Mouse (Mus musculus): ENCODE measurements around the gene Bmt2. TPM values are rescaled to one million over a fixed set of nuclear protein-coding genes. Genes with fewer than 3 reads are reported as not detected.

Gene Bmt2
- 38.1 and 42.7 TPM in 2 replicates for total RNA-seq (2017)

DNA sequence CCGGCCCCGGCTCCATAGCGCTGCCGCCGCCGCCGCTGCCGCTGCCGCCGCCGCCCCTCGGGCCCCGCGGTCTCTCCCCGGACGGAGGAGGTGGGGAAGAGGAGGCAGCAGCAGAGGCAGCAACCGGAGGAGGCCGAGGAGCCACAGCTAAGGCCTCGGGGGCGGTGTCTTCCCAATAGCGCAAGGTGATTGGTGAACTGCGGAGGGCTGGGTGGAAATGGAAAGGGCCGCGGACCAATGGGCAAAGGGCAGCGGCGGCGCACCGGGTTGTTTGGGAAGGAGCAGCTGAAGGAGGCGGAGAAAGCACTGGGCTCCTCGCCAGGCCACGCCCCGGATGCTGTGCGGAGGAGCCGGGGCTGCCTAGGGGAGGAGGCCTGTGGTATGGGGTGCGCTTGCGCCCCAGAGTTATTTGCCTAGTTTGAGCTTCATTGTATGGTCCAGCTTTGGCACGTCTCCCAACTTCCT is at the start of gene Bmt2:
Bmt2 (minus strand) TSS at position 149 of the 465 bp plus-strand sequence.
- peak; percentile 96 for ATAC-seq (ENCODE audit: extremely low read depth, insufficient number of reproducible peaks, low FRiP score, poor library complexity, severe bottlenecking)

DNA sequence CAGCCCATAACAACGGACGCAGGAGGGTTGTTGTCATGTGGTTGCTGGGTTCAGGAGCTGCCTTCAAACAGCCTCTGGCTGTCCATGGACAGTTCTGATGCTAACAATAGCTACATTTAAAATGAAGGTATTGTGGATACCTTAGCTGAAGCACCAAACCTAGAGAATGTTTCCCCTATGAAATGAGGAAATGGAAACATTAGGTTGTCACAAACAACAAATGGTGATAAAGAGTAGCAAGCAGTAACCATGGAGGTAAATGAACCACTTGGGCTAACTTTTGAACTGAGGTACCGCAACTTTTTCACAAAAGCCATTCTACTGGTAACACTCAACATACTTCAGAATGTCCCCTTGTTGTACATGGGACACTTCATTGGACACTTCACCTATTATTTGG is 44.4 kb upstream of the Bmt2 start:
- ATAC-seq (ENCODE audit: extremely low read depth, insufficient number of reproducible peaks, low FRiP score, poor library complexity, severe bottlenecking): peak; percentile 55; the same call in 1 of the 2 replicates

DNA sequence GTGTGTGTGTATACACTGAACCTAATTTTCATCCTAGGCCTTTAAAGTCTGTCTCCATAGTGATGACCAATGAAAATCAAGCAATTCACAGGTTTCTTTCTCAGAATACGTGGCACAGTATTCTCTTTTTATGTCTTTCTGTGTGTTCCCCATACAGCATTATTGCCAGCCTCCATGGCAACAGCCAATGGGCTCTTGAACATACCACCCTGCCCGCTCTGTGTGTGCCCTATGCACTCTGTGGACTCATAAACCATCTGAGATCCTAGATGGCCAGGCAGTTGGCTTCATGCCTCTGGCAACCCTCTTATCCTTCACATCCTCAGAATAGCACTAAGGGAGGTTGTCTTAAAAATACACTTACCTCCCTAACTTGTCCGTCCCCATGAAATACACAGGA is 37.1 kb upstream of the Bmt2 start:
- no peak for ATAC-seq (ENCODE audit: extremely low read depth, insufficient number of reproducible peaks, low FRiP score, poor library complexity, severe bottlenecking)

DNA sequence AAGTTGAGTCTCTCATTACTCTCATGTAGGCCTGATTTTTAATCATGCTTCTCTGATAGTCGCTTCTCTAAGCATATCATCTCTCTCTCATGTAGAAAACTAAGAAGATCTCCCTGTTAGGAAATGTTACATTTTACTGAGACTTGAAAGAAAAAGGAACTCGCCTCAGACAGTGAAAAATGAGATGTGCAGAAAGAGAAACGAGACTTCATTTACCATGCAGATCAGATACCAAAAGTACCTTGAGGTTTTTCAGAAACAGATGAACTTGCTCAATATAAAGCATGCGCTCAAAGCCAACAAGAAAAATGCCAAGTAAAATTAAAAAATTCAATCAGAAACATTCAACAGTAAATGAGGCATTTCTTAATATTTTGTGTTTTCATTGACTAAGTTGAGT is 19.1 kb upstream of the Bmt2 start:
- no peak for ATAC-seq (ENCODE audit: extremely low read depth, insufficient number of reproducible peaks, low FRiP score, poor library complexity, severe bottlenecking)

DNA sequence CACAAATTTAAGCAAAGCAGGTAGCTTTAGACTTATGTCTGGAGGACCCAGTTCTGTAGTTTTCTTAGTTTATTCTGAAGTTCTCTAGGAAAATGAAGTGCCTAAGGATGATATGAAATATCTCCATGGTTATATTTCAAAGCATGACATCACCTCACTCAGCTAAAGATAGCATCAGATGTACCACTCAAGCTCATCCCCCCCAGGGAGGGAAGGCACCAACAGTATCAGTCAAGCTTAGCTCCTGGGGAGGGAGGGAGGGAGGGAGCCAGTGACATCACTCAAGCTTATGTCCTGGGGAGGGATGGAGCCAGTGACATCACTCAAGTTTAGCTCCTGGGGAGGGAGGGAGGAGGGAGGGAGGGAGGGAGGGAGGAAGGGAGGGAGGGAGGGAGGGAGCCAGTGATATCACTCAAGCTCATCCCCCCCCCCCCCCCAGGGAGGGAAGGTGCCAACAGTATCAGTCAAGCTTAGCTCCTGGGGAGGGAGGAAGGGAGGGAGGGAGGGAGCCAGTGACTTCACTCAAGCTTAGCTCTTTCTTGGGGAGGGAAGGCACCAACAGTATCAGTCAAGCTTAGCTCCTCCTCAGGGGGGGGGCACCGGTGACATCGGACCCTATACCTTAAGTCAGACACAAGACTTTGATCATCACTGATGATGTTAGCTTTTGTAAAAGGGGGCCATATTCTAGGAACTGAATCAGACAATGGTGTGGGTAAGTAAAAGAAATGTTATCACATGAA is 17.5 kb upstream of the Bmt2 start:
- ATAC-seq (ENCODE audit: extremely low read depth, insufficient number of reproducible peaks, low FRiP score, poor library complexity, severe bottlenecking): peak; percentile 80

DNA sequence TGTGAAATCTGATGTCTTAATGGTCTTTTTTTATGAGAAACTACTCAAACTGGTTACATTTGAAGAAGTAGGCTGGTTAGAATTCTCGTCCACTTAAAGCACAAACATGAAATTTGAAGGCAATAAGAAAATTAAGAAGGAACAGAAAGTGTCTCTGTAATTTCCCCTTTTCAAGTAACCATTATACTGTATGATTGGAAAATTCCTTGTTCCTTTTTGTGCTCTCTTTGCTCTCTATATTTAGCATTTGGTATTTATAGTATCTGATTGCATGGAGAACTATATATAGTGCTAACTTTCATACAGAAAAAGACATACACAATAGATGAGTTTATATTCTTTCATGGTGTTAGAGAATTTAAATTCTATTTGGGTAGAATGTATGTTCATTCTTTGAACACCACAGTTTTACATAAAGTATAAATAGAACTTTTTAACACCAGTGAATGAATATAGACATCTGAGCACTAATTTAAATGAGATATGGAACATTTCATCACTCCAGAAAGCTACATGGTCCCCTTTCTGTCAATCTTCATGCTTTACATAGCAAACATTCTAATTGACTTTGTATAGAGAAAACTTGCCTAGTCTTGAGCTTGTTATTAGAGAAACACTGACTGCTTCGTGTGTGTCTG is 14.0 kb upstream of the Bmt2 start:
- ATAC-seq (ENCODE audit: extremely low read depth, insufficient number of reproducible peaks, low FRiP score, poor library complexity, severe bottlenecking): peak; percentile 37

DNA sequence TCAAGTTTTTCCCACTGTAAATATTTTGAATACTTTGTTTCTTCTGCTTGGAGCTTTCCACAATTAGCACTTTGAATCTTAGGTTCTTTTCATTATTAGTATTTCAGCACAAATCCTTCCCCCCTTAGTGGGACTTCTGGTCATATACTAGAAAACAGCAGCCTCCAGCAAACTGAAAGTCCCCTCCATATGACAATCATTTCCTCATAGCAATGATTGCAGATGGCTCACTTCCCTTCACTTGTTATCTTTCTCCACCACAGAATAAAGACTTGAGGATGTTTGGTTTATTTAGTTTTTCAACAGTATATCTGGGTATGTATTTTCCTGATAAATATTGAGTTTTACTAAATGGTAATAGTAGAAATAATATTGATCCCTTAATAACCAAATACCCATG is 12.6 kb upstream of the Bmt2 start:
- no peak for ATAC-seq (ENCODE audit: extremely low read depth, insufficient number of reproducible peaks, low FRiP score, poor library complexity, severe bottlenecking)

DNA sequence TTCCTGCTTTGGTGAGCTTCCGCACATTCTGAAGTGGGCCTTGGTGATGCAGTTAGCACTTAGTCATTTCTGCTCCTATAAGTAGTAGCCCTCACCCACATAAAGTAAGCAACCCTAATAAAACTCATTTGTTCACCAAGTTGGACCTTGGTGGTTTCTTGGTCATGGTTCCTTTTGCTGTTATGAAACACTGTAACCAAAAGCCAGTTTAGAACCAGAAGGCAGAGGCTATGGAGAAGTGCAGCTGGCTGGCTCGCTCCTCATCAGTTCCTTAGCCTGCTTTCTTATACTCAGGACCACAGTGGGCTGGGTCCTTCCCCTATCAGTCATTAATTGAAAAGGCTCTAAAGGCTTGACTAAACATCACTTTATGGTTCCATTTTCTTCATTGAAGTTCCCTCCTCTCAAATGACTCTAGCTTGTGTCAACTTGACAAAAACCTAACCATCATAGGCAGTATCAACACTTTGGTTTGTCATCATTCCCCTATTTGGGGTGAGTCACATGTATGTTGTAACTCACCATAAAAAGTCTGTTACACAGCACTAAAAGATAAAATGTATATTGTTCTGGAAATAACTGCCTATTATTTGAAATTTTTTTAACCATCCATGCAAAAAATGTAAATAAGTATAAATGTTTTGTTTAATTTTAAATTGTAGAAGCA is 6.3 kb upstream of the Bmt2 start:
- no peak for ATAC-seq (ENCODE audit: extremely low read depth, insufficient number of reproducible peaks, low FRiP score, poor library complexity, severe bottlenecking)

DNA sequence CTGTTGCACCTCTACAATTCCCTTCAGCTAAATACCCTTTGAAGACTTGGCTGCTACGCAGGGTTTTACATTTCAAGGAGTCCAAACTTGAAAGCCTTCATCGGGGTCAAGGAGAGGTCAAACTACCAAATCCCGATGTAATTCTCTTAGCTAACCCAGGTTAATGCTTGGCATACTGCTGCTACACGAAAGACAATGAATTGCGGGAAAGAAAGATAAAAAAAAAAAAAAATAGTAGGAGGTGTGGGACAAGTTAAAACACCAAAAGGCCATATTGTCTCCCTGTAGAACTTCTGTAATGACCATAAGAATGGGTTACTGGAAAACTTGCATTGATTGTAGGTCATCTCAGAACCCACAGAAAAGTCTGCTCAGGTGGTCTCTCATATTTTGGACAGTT is 583 bp upstream of the Bmt2 start:
- no peak for ATAC-seq (ENCODE audit: extremely low read depth, insufficient number of reproducible peaks, low FRiP score, poor library complexity, severe bottlenecking)

DNA sequence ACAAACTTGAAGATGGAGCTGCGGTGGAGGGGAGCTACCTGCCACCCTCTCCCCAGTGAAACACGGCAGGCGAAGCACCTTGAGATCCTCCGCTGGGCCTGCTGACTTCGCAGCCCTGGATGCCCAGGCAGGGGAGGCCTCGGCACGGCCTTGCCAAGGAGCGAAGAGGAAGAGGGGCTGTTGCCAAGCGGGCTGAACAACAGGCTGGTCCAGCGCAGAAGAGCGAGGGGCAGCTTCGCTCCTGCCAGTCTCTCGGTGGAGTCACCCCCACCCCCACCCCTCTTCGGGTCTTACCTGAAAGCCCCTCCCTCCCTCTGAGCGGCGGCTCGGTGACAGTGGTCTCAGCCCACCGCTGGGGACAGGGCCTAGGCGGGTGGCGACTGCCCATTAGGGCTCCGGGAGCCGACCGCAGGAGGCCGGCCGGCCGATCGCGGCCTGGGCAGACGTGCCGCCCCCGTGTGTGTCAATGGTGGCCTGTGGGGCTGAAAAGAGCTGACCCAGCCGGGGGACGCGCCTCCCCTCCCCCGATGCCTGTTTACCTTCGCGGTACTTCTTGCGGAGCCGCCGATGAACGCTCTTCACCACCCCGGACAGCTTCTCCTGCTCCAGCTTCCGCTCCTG is 515 bp downstream of the Bmt2 start:
- ATAC-seq (ENCODE audit: extremely low read depth, insufficient number of reproducible peaks, low FRiP score, poor library complexity, severe bottlenecking): peak; percentile 18; the same call in 1 of the 2 replicates

DNA sequence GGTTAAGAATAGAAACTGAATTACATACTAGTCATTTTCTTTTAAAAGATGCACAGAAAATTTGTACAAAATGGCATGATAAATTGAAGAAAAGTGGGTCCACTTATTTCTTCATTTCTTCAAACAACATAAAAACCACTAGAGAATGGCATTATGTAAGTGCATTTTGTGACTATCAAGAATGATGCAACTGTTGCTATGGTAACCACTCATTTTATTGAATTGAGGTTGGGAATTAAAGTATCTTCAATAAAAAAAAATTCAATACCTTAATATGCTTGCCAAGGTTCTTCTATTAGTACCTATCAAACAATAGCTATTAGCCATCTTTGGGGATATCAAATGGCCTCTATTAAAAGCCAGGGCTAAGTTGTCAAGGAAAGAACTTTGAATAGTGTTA is 1.6 kb downstream of the Bmt2 start:
- ATAC-seq (ENCODE audit: extremely low read depth, insufficient number of reproducible peaks, low FRiP score, poor library complexity, severe bottlenecking): no peak

DNA sequence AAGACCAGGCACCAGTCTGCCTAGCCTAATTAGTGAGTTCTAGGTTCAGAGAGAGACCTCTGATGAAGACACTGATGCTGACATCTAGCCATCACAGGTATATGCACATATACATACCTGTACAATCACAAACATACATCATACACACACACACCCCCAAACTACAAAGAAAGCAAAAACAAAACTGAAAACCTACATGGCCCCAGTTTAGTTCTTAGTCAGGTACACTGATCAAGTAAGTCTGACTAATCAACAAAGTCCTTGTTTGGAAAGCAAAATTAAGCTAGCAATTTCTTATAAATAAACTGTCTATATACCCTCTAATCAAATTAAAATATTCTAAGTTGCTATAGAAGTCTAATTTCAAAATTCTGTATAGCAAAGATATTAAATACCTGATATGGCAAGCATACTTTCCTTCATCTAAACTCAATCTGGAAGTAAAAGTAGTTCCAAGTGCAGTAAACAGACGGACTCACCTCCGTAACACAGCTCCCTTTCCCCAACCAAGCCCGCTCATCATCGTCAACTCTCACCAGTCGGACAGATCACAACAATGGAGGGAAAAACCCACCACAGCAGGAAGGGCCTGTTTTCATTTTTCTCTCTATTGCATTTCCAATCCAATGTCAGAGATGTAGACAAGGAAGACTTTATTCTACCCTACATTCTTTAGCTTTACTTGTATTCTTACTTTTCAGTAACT is 3.0 kb downstream of the Bmt2 start:
- ATAC-seq (ENCODE audit: extremely low read depth, insufficient number of reproducible peaks, low FRiP score, poor library complexity, severe bottlenecking): no peak

DNA sequence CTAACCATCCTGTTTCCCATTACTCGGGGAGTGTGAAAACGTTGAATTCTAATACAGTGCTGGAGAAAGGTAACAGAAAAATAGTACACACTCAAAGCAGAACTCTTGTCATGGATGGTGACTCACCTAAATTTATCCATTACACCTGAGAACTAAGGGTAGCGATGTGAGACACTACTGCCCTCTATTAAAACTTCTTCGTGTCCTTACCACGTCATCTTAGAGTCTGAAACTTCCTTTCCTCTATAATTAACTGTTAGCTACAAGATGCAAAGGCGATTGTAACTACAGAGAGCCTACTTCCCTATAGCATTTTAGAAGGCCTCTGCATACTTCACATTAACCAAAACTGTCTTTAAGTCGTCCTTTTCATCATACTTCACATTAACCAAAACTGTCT is 12.1 kb downstream of the Bmt2 start:
- ATAC-seq (ENCODE audit: extremely low read depth, insufficient number of reproducible peaks, low FRiP score, poor library complexity, severe bottlenecking): peak; percentile 96

DNA sequence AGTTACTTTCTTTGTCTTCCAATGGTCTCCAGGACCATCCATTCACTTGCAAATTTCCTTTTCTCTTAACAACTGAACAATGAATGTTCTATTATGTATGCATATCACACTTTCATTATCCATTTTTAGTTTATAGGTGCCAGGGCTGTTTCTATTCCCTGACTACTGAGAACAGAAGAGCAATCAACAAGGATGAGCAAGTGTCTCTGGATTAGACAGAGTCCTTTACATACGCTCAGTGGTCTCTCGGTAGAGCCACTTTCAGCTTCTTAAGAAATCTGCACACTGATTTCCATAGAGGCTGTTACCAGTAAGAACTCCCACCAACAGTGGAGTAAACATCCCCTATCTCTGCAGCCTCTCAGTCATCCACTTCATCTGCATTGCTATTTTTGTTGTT is 19.8 kb downstream of the Bmt2 start:
- no peak for ATAC-seq (ENCODE audit: extremely low read depth, insufficient number of reproducible peaks, low FRiP score, poor library complexity, severe bottlenecking)

DNA sequence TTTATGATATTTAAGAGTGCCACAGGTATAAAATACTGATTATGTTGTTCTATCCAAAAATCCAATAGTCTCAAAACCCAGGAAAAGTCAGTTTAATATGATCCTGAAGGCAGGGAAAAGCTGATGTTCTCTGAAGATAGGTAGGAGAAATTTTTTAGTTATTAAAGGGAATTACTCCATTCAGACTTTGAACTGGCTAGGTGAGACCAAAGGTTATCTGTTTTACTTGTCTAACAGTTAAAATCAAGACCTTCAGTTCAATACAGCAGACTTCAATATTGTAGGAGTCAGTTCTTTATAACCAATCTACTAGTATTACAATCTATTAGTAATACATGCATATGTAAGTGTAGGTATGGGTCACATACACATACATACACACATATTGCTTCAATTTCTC is 23.7 kb downstream of the Bmt2 start:
- ATAC-seq (ENCODE audit: extremely low read depth, insufficient number of reproducible peaks, low FRiP score, poor library complexity, severe bottlenecking): no peak

DNA sequence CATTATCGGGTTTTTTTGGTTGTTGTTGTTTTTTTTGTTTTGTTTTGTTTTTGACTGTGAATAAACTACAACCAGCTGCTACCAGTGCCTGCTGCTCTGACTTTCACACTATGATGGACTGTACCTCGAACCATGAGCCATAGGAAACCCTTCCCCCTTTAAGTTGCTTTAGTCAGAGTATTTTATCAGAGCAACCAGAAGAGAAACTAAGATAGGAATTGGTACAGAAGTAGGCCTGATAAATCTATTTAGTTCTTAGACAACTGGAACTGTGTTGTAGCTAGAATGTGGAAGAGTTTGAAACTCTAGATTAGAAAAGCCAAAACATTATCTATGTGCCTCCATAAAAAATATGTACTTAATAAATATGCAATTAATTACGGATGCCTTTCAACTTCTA is 25.5 kb downstream of the Bmt2 start:
- no peak for ATAC-seq (ENCODE audit: extremely low read depth, insufficient number of reproducible peaks, low FRiP score, poor library complexity, severe bottlenecking)

DNA sequence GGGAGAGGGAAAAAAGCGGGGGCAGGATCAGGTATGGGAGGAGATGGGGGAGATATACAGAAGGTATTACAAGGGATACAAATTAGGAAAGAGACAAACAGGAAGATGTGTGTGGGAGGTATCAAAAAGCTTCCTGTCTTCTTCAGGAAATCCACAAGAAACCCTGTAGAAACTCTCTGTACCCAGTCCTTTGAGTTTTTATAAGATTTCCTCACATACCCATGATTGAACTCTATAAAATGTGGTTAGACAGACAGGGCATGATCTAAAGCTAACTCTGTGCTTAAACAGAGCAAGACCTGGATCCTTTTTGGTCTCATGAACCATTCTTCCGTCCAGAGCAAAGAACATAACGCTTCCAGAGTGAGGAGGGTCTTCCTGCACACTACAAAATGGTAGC is 26.9 kb downstream of the Bmt2 start:
- ATAC-seq (ENCODE audit: extremely low read depth, insufficient number of reproducible peaks, low FRiP score, poor library complexity, severe bottlenecking): no peak

DNA sequence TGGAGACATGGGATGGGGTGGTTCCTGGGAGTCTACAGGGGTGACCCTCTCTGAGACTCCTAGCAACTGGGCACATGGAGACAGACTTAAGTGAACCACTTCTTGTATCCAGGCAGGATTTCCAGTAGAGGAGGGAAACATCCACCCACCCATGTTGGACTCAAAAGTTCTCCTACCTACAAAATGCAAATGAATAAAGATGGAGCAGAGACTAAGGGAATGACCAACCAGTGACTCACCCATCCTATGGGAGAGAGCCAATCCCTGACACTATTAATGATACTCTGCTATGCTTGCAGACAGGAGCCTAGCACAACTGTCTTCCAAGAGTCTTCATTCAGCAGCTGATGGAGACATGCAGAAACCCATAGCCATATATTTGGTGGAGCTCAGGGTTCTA is 29.5 kb downstream of the Bmt2 start:
- ATAC-seq (ENCODE audit: extremely low read depth, insufficient number of reproducible peaks, low FRiP score, poor library complexity, severe bottlenecking): no peak

DNA sequence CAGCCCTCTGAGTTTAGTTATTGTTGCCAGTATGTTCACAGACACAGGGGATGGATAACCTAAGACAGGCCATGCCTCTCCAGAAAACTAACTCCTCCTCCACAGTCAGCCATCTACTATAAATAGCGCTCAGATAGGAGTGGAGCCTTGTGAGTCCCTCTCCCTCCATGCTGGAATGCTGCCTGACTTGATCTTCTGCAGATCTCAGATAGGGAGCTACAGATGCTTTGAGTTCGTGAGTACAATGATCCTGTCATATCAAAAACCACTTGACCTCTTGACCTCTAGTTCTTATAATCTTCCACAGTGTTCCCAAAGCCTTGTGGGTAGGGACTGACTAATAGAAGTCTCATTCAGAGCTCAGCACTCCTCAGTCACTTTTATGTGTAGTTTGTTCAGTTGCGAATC is 41.2 kb downstream of the Bmt2 start:
- ATAC-seq (ENCODE audit: extremely low read depth, insufficient number of reproducible peaks, low FRiP score, poor library complexity, severe bottlenecking): no peak
